Mouse (Mus musculus): ENCODE measurements around the gene Itgal.

DNA sequence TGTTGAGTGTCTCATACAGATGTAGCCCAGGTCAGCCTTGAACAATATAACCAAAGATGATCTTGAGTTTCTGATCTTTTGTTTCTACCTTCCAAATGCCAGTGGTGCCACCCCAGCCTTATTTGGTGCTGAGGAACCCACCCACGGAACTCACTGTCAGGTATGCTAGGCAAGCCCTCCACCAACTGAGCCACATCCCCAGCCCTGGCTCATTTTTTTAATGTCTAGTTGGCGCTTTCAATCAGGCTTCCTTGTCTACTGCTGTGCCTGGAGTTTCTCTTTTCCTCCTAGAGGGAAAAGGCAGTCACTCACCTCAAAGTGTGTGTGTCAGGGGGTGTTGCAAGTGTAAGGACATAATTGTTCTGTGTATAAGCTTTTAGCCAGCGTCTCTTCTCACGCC, 25.0 kb upstream of the Itgal start:
- TF ChIP-seq CTCF (IDR thresholded peaks at IDR 0.05; ENCODE audit: extremely low read depth, insufficient read length, insufficient replicate concordance, low read depth, low read length) (no peak), POLR2A (IDR thresholded peaks at IDR 0.05; ENCODE audit: low read depth, low read length) (no peak)

Measured in small intestine, adult 2 months (tissue).